Mouse (Mus musculus): ENCODE data around the gene Slc1a6. TPM values are rescaled to one million over a fixed set of nuclear protein-coding genes. Genes with fewer than 3 reads are reported as not detected.

The Slc1a6 gene
- 43.3 and 52.0 TPM in 2 replicates for polyA plus RNA-seq (2015; fragmentation: Nextera tagmentation; extraction: Ambion mirVana)

DNA sequence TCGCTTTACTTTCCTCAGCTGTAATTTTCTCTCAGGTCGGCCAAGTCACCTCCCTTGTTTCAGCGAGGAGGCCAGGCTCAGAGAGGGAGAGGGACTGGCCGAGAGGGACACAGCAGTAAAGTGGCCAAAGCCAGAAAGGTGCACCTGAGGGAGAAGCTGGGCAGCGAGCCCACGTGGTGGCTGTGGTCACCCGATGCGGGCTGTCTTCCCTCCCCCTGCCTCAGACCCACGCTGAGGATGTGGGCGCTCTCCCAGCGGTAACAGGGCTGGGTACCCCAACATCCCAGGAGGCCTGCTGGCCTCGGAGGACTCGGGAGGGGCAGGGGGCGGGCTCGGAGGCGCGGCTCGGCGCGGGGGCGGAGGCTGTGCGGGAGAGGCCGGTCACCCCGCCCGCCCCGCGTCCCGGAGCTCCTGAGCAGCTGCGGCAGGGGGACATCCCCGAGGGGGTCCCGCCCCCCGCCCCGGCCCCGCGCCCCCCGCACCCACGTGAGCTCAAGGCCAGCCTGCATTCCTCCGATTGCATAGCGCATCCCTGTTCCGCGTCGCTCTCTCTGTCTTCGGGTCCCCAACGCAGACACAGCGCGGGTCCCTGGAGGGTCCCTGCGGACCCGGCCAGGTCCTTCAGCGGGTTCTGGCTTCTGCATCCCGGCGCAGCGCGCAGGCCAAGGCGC, at the start of gene Slc1a6:
Gene Slc1a6, plus strand, starts transcription at position 516 of the 671 bp plus-strand sequence.

DNA sequence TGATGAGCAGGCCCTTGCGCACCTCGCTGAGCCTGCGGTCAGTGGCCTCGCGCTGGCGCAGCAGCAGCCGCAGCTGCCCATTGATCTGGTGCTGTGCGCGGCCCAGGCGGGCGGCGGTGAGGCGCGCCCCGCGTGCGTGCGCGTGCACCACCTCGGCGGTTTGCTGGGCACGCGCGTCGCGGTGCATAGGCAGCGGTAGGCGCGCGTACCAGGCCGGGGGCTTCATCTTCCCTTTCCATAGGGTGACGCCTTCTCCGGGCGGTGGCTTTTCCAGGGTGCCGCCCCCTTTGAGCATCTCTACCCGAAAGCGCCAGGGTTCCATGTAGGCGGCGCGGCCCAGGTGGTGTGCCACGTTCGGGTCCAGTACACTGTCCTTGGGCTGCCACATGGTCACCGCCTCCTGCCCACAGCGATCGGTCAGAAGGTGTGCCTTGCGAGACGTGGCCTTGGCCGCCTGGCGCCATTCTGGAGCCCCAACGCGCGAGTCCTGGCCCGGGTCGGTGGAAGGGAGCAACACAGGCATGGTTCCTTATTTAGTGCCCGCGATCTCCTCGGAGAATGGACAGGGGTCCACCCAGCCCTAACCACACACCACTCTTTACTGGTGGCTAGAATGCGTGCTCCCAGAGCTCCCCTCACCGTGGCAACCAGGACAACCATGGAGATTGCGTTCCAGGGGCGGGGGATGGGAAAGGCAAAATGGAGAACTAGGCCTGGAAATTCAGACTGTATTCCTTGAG, 27.7 kb upstream of the Slc1a6 start, which contains the start of gene Ccdc105:
Gene Ccdc105, minus strand, starts transcription at position 614 of the 740 bp plus-strand sequence.

GRCm38 (mm10) chr10:78852066-78852465, 71.8 kb downstream of the Slc1a6 start, which contains the start of gene Olfr1356:
Gene Olfr1356, minus strand, starts transcription at chr10:78852166.

Other genes starting within 250 kb of the Slc1a6 start
- gene Ilvbl, start 206.2 kb upstream of the Slc1a6 start, polyA plus RNA-seq (2015; fragmentation: Nextera tagmentation; extraction: Ambion mirVana) = 71.4 and 73.8 TPM in 2 replicates
- 3.4 and 3.8 TPM in 2 replicates for gene Syde1, start 188.5 kb upstream of the Slc1a6 start, polyA plus RNA-seq (2015; fragmentation: Nextera tagmentation; extraction: Ambion mirVana)
- gene Olfr1357, start 162.4 kb upstream of the Slc1a6 start, polyA plus RNA-seq (2015; fragmentation: Nextera tagmentation; extraction: Ambion mirVana) = not detected in 2 replicates
- gene Casp14, start 62.2 kb upstream of the Slc1a6 start, polyA plus RNA-seq (2015; fragmentation: Nextera tagmentation; extraction: Ambion mirVana) = not detected in 2 replicates
- 0.39 and 0.41 TPM in 2 replicates for gene Ccdc105, start 27.4 kb upstream of the Slc1a6 start, polyA plus RNA-seq (2015; fragmentation: Nextera tagmentation; extraction: Ambion mirVana)
- not detected in 2 replicates for gene Olfr1356, start 71.7 kb downstream of the Slc1a6 start, polyA plus RNA-seq (2015; fragmentation: Nextera tagmentation; extraction: Ambion mirVana)
- gene Olfr1355, start 95.0 kb downstream of the Slc1a6 start, polyA plus RNA-seq (2015; fragmentation: Nextera tagmentation; extraction: Ambion mirVana) = not detected in 2 replicates
- not detected in 2 replicates for gene Olfr1354, start 132.7 kb downstream of the Slc1a6 start, polyA plus RNA-seq (2015; fragmentation: Nextera tagmentation; extraction: Ambion mirVana)
- not detected in 2 replicates for gene Olfr8, start 170.1 kb downstream of the Slc1a6 start, polyA plus RNA-seq (2015; fragmentation: Nextera tagmentation; extraction: Ambion mirVana)
- gene Olfr1353, start 182.8 kb downstream of the Slc1a6 start, polyA plus RNA-seq (2015; fragmentation: Nextera tagmentation; extraction: Ambion mirVana) = not detected in 2 replicates
- gene Olfr1352, start 200.6 kb downstream of the Slc1a6 start, polyA plus RNA-seq (2015; fragmentation: Nextera tagmentation; extraction: Ambion mirVana) = not detected in 2 replicates
- gene Olfr1351, start 232.0 kb downstream of the Slc1a6 start, polyA plus RNA-seq (2015; fragmentation: Nextera tagmentation; extraction: Ambion mirVana) = not detected in 2 replicates
- gene Olfr57, start 248.2 kb downstream of the Slc1a6 start, polyA plus RNA-seq (2015; fragmentation: Nextera tagmentation; extraction: Ambion mirVana) = 0.21 and 0.47 TPM in 2 replicates

All from neural tube, postnatal 0 days (tissue).